Mouse (Mus musculus) c-Kit-positive CD71-positive TER-119-positive erythroid progenitor cells, embryonic 14.5 days (primary cell): ENCODE measurements around the gene Acad11.

Source experiments
- DNase-seq: peaks from one replicate; pipeline ENCODE4 v3.0.0-alpha.2; 2013; ENCODE audit warnings: low spot score

The Acad11 gene

DNA sequence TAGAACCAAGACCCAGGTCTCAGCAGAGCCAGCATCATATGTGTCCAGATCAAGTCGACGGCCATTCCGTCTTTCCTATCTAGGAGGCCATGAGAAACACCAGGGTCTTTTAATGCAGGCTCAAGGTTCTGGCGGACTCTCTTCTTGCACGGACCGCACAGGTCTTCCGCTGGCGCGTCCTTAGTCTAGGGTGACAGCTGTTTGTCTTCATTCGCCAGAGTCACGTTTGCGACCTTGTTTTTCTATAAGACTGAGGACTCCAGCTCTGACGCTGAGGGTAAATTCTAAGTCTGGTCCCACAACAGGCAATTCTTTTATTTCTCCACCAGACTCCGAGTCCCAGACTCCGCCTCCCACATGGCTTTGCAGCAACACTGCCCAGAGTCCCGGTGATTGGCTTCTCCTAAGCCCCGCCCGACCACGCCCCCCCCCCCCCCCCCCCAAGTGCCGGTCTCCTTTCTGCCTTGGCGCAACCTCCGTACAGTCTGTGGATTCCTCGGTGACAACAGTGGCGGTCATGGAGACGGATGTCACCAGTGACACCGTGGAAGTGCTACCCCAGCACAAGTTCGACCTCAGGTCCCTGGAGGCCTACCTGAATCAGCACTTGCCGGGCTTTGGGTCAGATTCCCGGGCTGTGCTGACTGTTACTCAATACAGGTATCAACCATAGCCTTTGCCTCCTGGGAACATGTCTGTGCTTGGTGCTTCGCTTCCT, at the start of gene Acad11:
Gene Acad11, plus strand, starts transcription at position 134 of the 718 bp plus-strand sequence.
- peak; percentile 91 for DNase-seq

GRCm38 (mm10) chr9:104014526-104014925, 48.7 kb upstream of the Acad11 start:
- DNase-seq: no peak

DNA sequence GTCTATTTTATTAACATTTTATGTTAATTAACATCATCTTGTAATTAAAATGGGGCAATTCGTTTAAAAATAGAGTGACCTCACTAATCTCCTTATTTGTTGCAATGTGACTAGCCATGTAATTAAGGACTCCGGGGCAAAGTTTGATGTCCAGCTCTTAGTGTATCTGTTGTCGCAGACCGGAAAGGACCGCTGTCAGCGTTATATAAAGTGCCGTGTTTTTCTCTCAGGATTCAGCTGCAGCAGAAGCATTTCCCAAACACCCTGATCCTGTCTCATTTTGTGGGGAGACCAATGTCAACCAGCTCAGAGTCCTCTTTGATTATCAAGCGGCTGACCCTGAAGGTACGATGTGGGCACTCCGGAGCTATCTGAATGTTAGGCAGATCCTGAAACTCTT, 42.2 kb upstream of the Acad11 start:
- no peak for DNase-seq

- DNase-seq: no peak
These were observed 36.0 kb upstream of the Acad11 start for GRCm38 (mm10) chr9:104027186-104027585.

DNA sequence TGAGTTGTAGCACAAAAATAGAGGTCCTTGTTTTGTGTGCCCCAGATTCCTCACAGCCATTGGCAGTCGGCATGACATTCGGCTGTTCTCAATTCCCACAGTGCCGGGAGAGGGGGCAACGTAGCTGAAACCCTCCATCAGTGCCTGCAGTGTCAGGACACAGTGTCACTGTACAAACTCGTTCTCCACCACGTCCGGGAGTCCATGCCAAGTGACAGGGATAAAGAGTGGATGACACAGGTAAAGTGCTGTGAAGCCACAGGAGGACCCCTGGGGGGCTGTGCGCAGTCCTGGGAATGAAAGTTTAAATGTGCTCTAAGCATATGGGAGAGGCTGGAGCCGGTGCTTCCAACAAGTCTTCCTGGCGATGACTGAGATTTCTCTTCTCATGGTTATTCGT, 33.3 kb upstream of the Acad11 start:
- no peak for DNase-seq

DNA sequence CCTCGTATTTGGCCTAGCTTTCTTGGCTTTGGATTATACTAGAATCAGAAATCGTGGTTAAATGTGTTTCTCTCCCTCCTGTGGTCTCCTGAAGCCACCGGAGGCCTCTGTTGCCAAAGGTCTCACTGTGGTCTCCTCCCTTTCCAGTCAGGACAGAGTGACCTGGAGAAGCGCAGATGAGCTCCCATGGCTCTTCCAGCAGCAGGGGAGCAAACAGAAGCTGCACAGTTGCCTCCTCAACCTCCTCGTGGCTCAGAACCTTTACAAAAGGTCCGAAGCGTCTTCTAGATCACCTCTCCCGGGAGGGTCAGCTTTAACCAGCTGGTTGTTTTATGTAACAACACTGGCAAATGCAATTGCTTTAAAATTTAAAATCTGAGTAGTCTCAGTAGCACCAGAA, 28.9 kb upstream of the Acad11 start:
- no peak for DNase-seq

DNA sequence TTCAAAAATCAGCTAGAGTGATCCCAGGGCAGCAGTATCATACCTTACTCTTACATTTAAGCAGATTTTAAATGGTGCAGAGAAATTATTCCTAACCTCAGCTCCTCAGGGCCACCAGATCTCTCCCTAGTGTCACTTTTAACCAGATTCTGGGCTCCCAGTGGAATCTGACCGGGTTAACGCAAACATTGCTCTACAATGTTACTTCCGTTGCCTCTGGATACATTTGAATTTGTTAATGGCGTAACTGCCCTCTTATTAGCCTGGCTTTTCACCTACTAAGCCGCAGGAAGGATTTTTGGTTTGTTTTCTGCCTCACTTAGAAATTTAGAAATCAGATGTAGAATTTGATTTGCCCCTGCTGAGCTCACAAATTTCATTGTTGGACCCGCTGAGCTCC, 28.5 kb upstream of the Acad11 start:
- DNase-seq: no peak

DNA sequence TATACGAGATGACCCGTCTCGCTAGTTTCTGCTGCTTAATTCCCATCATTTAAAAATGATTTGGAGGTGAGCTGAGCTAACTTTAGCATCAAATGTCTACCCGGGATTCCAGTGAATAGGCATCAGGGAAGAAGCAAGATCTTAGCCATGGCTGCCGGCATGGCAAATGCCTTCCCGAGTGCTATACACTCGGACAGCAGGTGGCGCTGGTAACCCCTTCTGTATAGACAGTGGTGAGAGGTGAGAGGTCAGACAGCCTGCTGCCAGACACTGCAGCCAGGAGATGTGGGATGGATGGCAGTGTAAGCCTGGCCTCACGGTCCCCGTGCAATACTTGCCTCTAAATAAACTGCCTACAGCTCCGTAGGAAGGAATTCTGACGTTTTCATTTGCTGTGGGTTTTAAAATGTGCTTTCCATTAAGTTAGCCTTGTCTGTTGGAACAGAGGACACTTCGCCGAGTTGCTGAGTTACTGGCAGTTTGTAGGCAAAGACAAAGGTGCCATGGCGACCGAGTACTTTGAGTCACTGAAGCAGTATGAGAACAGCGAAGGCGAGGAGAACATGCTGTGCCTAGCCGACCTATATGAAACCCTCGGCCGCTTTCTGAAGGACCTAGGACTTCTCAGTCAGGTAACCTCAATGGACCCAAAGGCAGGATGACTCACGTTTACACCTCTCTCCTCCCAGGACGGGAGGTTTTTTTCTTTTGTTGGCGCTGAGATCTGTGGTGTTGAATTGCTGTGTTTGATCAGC, 27.7 kb upstream of the Acad11 start:
- DNase-seq: peak; percentile 51

GRCm38 (mm10) chr9:104038266-104038665, 24.9 kb upstream of the Acad11 start:
- no peak for DNase-seq

GRCm38 (mm10) chr9:104039031-104039695, 24.0 kb upstream of the Acad11 start:
- DNase-seq: no peak

DNA sequence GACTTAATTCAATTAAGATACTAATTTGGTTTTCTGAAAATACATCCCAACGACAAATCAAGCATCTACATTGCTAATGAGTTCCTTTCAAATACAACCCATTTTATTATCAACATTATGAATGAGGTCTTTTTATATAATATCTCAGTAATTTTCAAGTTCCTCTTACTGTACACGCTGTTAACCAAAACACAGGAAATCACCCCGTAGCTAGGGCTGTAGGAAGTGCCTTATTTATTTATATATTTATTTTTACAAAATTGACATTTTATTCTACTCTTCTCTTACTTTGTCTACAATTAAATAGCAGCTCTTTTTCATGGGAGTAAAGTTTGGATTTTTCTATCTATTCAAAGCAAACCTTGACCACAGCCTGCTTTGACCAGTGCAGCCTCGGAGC, 23.4 kb upstream of the Acad11 start:
- DNase-seq: no peak

DNA sequence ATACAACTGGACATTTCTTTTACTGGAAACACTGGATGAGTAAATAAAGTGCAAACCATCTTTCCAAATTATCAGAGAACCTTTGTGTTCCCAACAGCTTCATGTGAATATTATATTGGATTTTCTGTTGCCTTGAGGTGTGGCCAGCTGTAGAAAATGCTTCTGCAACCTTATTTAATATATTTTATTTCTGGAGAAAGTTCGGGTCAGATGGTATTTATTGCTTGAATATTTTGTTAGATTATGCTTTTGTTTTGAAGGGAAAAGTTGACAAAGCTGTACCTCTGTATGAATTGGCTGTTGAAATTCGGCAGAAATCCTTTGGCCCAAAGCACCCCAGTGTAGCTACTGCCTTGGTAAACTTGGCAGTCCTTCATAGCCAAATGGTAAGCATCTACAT, 22.8 kb upstream of the Acad11 start, which contains the start of gene Gm28305:
Gene Gm28305, plus strand, starts transcription at position 301 of the 400 bp plus-strand sequence.
- DNase-seq: no peak

DNA sequence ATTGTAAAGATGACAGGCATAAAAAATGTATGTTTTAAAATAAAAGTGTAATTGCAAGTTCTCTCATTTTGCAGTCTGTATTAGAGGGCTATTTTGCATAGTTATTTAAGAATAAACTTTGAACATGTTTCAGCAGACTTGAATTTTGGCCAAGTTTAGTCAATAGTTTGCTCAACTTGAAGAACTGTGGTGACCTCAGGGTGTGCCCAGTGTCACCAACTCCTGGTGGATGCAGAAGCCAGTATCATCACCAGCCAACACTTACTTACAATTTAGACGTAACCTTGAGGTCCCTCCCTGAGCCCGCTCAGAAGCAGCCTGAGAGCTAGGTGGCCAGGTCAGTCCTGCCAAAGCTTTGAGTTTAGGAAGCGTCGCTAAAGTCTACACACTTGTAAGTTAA, 19.5 kb upstream of the Acad11 start:
- DNase-seq: no peak

DNA sequence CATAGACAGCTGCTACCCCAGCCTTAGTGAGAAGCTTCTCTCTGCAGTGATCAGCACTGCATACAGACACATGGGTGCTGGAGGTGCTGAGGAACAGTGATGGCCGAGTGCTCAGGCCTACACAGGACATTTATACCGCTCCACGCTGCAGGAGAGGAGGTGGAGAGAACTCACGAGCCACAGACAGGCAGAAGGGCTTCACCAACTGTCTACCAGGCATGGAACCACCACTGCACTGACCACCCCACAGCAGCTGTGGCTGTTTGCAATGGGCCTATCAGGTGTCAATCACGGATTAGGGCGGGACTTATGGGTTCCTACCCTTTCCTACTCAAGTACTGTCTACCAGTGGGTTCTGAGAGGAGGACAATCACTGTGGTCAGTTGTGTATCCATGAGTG, 12.1 kb upstream of the Acad11 start:
- DNase-seq: no peak

GRCm38 (mm10) chr9:104062430-104063243, 540 bp upstream of the Acad11 start, which contains the start of gene Uba5:
Gene Uba5, minus strand, starts transcription at chr9:104063134.
- no peak for DNase-seq

DNA sequence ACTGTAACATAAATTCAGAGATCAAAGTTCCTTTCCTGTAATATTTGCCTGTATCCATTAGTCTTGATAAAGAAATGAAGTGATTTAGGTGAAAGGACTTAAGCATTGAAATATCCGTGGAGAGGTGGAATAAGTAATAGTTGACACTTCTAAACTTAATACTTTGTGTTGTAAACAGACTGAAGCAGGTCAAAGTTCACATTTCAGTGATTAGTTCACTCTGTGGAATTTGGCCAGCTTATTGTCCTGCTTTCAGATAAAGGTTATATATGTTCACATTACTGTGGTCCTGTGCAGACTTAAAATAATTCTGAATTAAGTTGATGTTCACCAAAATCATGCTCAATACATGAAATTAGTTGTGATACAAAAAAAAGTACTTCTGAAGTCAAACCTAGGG, 1.4 kb downstream of the Acad11 start:
- no peak for DNase-seq

GRCm38 (mm10) chr9:104070241-104070640, 7.1 kb downstream of the Acad11 start:
- DNase-seq: no peak

GRCm38 (mm10) chr9:104070863-104071604, 7.9 kb downstream of the Acad11 start:
- DNase-seq: no peak

DNA sequence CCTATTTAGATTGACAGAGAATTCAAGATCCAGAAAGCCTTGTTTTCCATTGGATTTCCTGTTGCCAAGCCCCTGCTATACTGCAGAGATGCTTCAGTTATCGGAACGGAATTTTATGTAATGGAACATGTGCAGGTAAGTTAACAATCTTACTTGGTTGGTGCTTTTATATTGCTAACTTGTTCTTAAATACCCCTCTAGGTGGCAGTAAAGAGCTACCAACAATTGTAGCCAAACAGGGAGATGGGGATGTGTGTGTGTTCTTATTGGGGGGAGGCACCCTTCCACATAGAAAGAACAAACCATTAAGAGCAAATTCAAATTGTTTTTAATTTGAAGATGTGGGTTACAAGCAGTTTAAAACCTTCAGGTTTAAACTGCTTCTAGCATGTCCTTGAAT, 12.6 kb downstream of the Acad11 start:
- DNase-seq: peak; percentile 36

- no peak for DNase-seq
These were observed 15.6 kb downstream of the Acad11 start for GRCm38 (mm10) chr9:104078780-104079179.

- DNase-seq: peak; percentile 40
These were observed 16.2 kb downstream of the Acad11 start for GRCm38 (mm10) chr9:104079379-104079778.
